ENCODE assay signal across 10 mouse cellular contexts in the genomic region with DNA sequence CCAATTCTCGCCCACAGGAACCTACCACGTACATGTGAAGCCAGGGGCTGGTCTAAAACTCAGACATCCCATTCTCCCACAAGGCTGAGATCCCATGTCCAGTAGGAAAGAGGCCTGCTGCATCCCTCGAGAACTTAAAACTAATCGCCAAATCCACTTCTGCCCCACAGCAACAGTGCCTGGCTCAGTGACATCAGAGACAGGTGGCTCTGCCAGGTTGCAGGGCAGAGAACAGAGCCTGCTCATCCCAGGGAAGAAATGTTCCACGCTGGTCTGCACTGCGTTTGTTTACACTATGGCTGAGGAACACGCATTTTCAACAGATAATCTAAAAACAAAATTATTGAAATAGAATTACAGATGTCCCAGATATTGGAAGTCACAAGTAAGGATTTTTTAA.
DNase-seq lines count a peak whose midpoint lies in the region.
"Had no signal": no experiment of that assay in that cellular context is flagged by ENCODE, and none has a peak within 500 bp of the region (broad histone marks: within the 10 kb centered on the region; RNA-seq: fewer than 3 reads in every experiment).

No protein-coding gene starts in this region.

- DNase-seq in cerebellum, postnatal 10 days = peak; percentile 46 to 56
- no peak for DNase-seq in cerebellum, adult 18-20 months
- peak; percentile 48 to 66 for DNase-seq in cerebellum, postnatal 25 days
- no peak for DNase-seq in cerebellum, adult 11 months
- DNase-seq: adrenal gland, adult 2 months; adrenal gland, postnatal 10 days; adrenal gland, postnatal 25 days; cerebellum, adult 9-11 months; embryo, embryonic 11 days; gastrocnemius, adult 2 months had no signal

Comparison
In these comparisons a context has a peak if more than half of its experiments do, and no peak if none do; other contexts are left out.
1. DNase-seq: peak in cerebellum, postnatal 10 days (2 of 2) and cerebellum, postnatal 25 days (2 of 2); none in cerebellum, adult 18-20 months (0 of 2) and cerebellum, adult 11 months (single experiment).